Mouse (Mus musculus) intestine, embryonic 14.5 days (tissue): Measurements from ENCODE around the gene Usp39. TPM values are rescaled to one million over a fixed set of nuclear protein-coding genes. Genes with fewer than 3 reads are reported as not detected.

Source experiments
- ATAC-seq: fragments of 200-750 bp; cut with Nextera tagmentation; replicated peaks from 2 replicates; pipeline ENCODE4 v1.8.0; 2017; ENCODE audit warnings: low read depth, moderate number of reproducible peaks, moderate TSS enrichment, moderate library complexity; ENCODE audit not compliant: low FRiP score, low TSS enrichment
- DNase-seq: peaks from one replicate; pipeline ENCODE4 v3.0.0-alpha.2; 2018; ENCODE audit warnings: low spot score
- H3K27ac ChIP-seq: fragments of 300-500 bp; sonication (generic); 2 replicates; pipeline ENCODE4 v1.5.1; 2014; ENCODE audit warnings: low read depth, mild to moderate bottlenecking, control low read depth
- H3K27me3 ChIP-seq: fragments of 300-500 bp; sonication (generic); replicated peaks from 2 replicates; pipeline ENCODE4 v1.6.1; 2014; ENCODE audit warnings: low read length, control low read depth; ENCODE audit not compliant: control insufficient read depth, insufficient read depth
- H3K36me3 ChIP-seq: fragments of 300-500 bp; sonication (generic); 2 replicates; pipeline ENCODE4 v1.6.1; 2014; ENCODE audit warnings: low read length, control low read depth; ENCODE audit not compliant: control insufficient read depth, insufficient read depth
- H3K4me1 ChIP-seq: fragments of 300-500 bp; sonication (generic); replicated peaks from 2 replicates; pipeline ENCODE4 v1.6.1; 2014; ENCODE audit warnings: low read length, control low read depth, mixed read lengths; ENCODE audit not compliant: control insufficient read depth, insufficient read depth
- H3K4me2 ChIP-seq: fragments of 300-500 bp; sonication (generic); 2 replicates; pipeline ENCODE4 v1.6.1; 2014; ENCODE audit warnings: low read length
- H3K4me3 ChIP-seq: fragments of 300-500 bp; sonication (generic); 2 replicates; pipeline ENCODE4 v1.5.1; 2014; ENCODE audit warnings: low read depth, low read length, control low read depth, mixed read lengths
- H3K9ac ChIP-seq: fragments of 300-500 bp; sonication (generic); 2 replicates; pipeline ENCODE4 v1.6.1; 2014; ENCODE audit warnings: mild to moderate bottlenecking, low read length
- H3K9me3 ChIP-seq: fragments of 300-500 bp; sonication (generic); 2 replicates; pipeline ENCODE4 v1.6.1; 2016; ENCODE audit warnings: low read length, control low read depth; ENCODE audit not compliant: control insufficient read depth
- WGBS: fragments of 180-500 bp; shearing (Covaris S2); extraction: QIAGEN DNeasy Blood & Tissue Kit; methylation state at CpG from one replicate; pipeline ENCODE4 v1.1.7; 2014; 5-methylcytosine and 5-hydroxymethylcytosine counted together
- polyA plus RNA-seq: library from polyadenylated mRNA; unstranded; fragments of >200 nt; fragmentation: Nextera tagmentation; extraction: Ambion mirVana; gene quantifications from 2 replicates; pipeline ENCODE4 v1.2.1, GENCODE M21; 2014

Gene Usp39
- polyA plus RNA-seq, 1 experiment from 2014 or later: 56.2 TPM

- Histone ChIP-seq H3K9me3 (no peaks in the 10 kb centered on the region), H3K27me3 (no peaks in the 10 kb centered on the region), H3K4me3 (no peak overlapping the region), H3K9ac (no peak overlapping the region), H3K27ac (no peak overlapping the region), H3K4me2 (no peak overlapping the region), H3K4me1 (no peaks in the 10 kb centered on the region), H3K36me3 (peaks cover 30% of the 10 kb centered on the region)
- WGBS: 90% methylated on average over 11 of the region's 11 CpGs
- DNase-seq (no peak), ATAC-seq (no peak)
Observed at GRCm38 (mm10) chr6:72313124-72313867, 31.7 kb downstream of the Usp39 start.

- DNase-seq (no peak), ATAC-seq (no peak)
- Histone ChIP-seq H3K27me3 (no peaks in the 10 kb centered on the region), H3K4me1 (no peaks in the 10 kb centered on the region), H3K9ac (no peak overlapping the region), H3K4me2 (no peak overlapping the region), H3K4me3 (no peak overlapping the region), H3K9me3 (no peaks in the 10 kb centered on the region), H3K27ac (no peak overlapping the region), H3K36me3 (peaks cover 20% of the 10 kb centered on the region)
- 84% methylated on average over 3 of the region's 3 CpGs for WGBS
Observed at GRCm38 (mm10) chr6:72312198-72312597, 32.8 kb downstream of the Usp39 start.

GRCm38 (mm10) chr6:72303510-72303909 is 41.5 kb downstream of the Usp39 start:
- WGBS: 44% methylated on average over 9 of the region's 9 CpGs
- ATAC-seq: no peak

GRCm38 (mm10) chr6:72302349-72302925 is 42.5 kb downstream of the Usp39 start:
- no peaks in the 10 kb centered on the region for H3K9me3 ChIP-seq
- H3K4me1 ChIP-seq: no peaks in the 10 kb centered on the region
- DNase-seq (no peak), ATAC-seq (no peak)
- no peak overlapping the region for H3K9ac ChIP-seq
- no peak overlapping the region for H3K4me2 ChIP-seq
- no peaks in the 10 kb centered on the region for H3K36me3 ChIP-seq
- 81% methylated on average over 11 of the region's 11 CpGs for WGBS
- no peak overlapping the region for H3K27ac ChIP-seq
- no peaks in the 10 kb centered on the region for H3K27me3 ChIP-seq
- no peak overlapping the region for H3K4me3 ChIP-seq

More at GRCm38 (mm10) chr6:72303510-72303909, 41.5 kb downstream of the Usp39 start:
- no peak overlapping the region for H3K9ac ChIP-seq
- H3K27ac ChIP-seq: no peak overlapping the region
- no peaks in the 10 kb centered on the region for H3K9me3 ChIP-seq
- H3K27me3 ChIP-seq: no peaks in the 10 kb centered on the region
- H3K4me3 ChIP-seq: no peak overlapping the region
- no peak overlapping the region for H3K4me2 ChIP-seq
- no peaks in the 10 kb centered on the region for H3K4me1 ChIP-seq
- no peaks in the 10 kb centered on the region for H3K36me3 ChIP-seq
- no peak for DNase-seq

- Histone ChIP-seq H3K4me1 (no peaks in the 10 kb centered on the region), H3K9me3 (no peaks in the 10 kb centered on the region), H3K4me3 (no peak overlapping the region), H3K36me3 (no peaks in the 10 kb centered on the region), H3K27me3 (no peaks in the 10 kb centered on the region), H3K9ac (no peak overlapping the region), H3K27ac (no peak overlapping the region), H3K4me2 (no peak overlapping the region)
- WGBS: 86% methylated on average over 3 of the region's 3 CpGs
- ATAC-seq: no peak
- DNase-seq: no peak
Observed at GRCm38 (mm10) chr6:72297825-72298224, 47.2 kb downstream of the Usp39 start.

GRCm38 (mm10) chr6:72292972-72293651 is 51.9 kb downstream of the Usp39 start:
- Histone ChIP-seq H3K27me3 (no peaks in the 10 kb centered on the region), H3K4me2 (no peak overlapping the region), H3K9ac (no peak overlapping the region), H3K36me3 (no peaks in the 10 kb centered on the region), H3K4me1 (no peaks in the 10 kb centered on the region), H3K27ac (peak overlapping the region; percentile 5; the same call in 1 of the 2 replicates), H3K4me3 (no peak overlapping the region), H3K9me3 (no peaks in the 10 kb centered on the region)
- ATAC-seq (peak; percentile 80), DNase-seq (peak; percentile 60)
- WGBS: 43% methylated on average over 12 of the region's 12 CpGs

- H3K9me3 ChIP-seq: no peaks in the 10 kb centered on the region
Observed at GRCm38 (mm10) chr6:72289484-72289883, 55.5 kb downstream of the Usp39 start.

GRCm38 (mm10) chr6:72283914-72284313 is 61.1 kb downstream of the Usp39 start:
- Histone ChIP-seq H3K4me2 (no peak overlapping the region), H3K9ac (no peak overlapping the region), H3K27me3 (no peaks in the 10 kb centered on the region), H3K9me3 (no peaks in the 10 kb centered on the region), H3K27ac (no peak overlapping the region), H3K36me3 (no peaks in the 10 kb centered on the region), H3K4me3 (no peak overlapping the region), H3K4me1 (no peaks in the 10 kb centered on the region)
- ATAC-seq (no peak), DNase-seq (no peak)
- WGBS: 23% methylated on average over 4 of the region's 4 CpGs

More at GRCm38 (mm10) chr6:72289484-72289883, 55.5 kb downstream of the Usp39 start:
- no peak overlapping the region for H3K4me3 ChIP-seq
- H3K9ac ChIP-seq: no peak overlapping the region
- ATAC-seq: no peak
- DNase-seq: no peak
- H3K27me3 ChIP-seq: no peaks in the 10 kb centered on the region
- no peak overlapping the region for H3K4me2 ChIP-seq
- WGBS: 82% methylated on average over 3 of the region's 3 CpGs
- H3K4me1 ChIP-seq: no peaks in the 10 kb centered on the region
- H3K36me3 ChIP-seq: no peaks in the 10 kb centered on the region
- no peak overlapping the region for H3K27ac ChIP-seq
